In genomic region chr3:89667131-89667530, GRCm38 (mm10) we compare ENCODE assay signal across 18 mouse cellular contexts. TPM values are rescaled to one million over a fixed set of nuclear protein-coding genes. Genes with fewer than 3 reads are reported as not detected.
A peak's percentile ranks its signal among the peaks of the same experiment; 100 is the strongest.
DNase-seq lines count a peak whose midpoint lies in the region; ATAC-seq lines count a peak whose summit lies in the region.
"Had no signal": no experiment of that assay in that cellular context is flagged by ENCODE, and none has a peak within 500 bp of the region (broad histone marks: within the 10 kb centered on the region; RNA-seq: fewer than 3 reads in every experiment).

No protein-coding gene starts in this region.

- ATAC-seq in intestine, embryonic 14.5 days (replicated peaks; ENCODE audit: low FRiP score, low TSS enrichment, low read depth): no peak
- no peak for ATAC-seq in intestine, embryonic 16.5 days
- ATAC-seq in forebrain, embryonic 11.5 days (replicated peaks; ENCODE audit: low FRiP score): no peak
- ATAC-seq: activated CD4-positive, CD25-positive, alpha-beta regulatory T cell, adult 4 months had no signal

- intact Hi-C loops in heart, postnatal 25 days (cut with DNase I): no loop called here

- peaks cover 38% of the 10 kb centered on the region for H3K4me1 ChIP-seq in heart, embryonic 10.5 days
- no peaks in the 10 kb centered on the region; the same call in 1 of the 2 replicates for H3K4me1 ChIP-seq in intestine, embryonic 14.5 days (replicated peaks; ENCODE audit: control insufficient read depth, insufficient read depth, low read length)
- H3K4me1 ChIP-seq in intestine, embryonic 16.5 days (ENCODE audit: control insufficient read depth, insufficient read depth, low read length): 0 out of 2 replicates have a peak, but pooled peaks cover 5% of the 10 kb centered on the region
- H3K4me1 ChIP-seq in forebrain, embryonic 11.5 days (replicated peaks; ENCODE audit: control insufficient read depth, insufficient read depth, low read length): peaks cover 9% of the 10 kb centered on the region; the same call in 1 of the 2 replicates

- H3K4me2 ChIP-seq in intestine, embryonic 14.5 days (ENCODE audit: low read length): peak overlapping the region; percentile 23
- no peak overlapping the region for H3K4me2 ChIP-seq in intestine, embryonic 16.5 days (ENCODE audit: low read depth, low read length)
- no peak overlapping the region for H3K4me2 ChIP-seq in forebrain, embryonic 11.5 days (ENCODE audit: low read depth, low read length, severe bottlenecking)
- H3K4me2 ChIP-seq: embryonic facial prominence, embryonic 13.5 days; neural tube, embryonic 15.5 days had no signal

- H3K36me3 ChIP-seq in heart, embryonic 10.5 days: no peaks in the 10 kb centered on the region
- no peaks in the 10 kb centered on the region for H3K36me3 ChIP-seq in intestine, embryonic 14.5 days (ENCODE audit: control insufficient read depth, insufficient read depth, low read length)
- H3K36me3 ChIP-seq in intestine, embryonic 16.5 days (ENCODE audit: control insufficient read depth, insufficient read depth, low read length): no peaks in the 10 kb centered on the region
- H3K36me3 ChIP-seq in forebrain, embryonic 11.5 days (ENCODE audit: control insufficient read depth, insufficient read depth, low read length): no peaks in the 10 kb centered on the region
- H3K36me3 ChIP-seq: embryonic facial prominence, embryonic 13.5 days; forebrain, embryonic 10.5 days; neural tube, embryonic 15.5 days had no signal

- DNase-seq in heart, embryonic 10.5 days (ENCODE audit: low spot score): no peak
- no peak for DNase-seq in heart, postnatal 25 days (ENCODE audit: low spot score)
- DNase-seq in intestine, embryonic 14.5 days (ENCODE audit: low spot score): no peak
- peak; percentile 19 for DNase-seq in testis, postnatal 14 days (ENCODE audit: low spot score)
- no peak for DNase-seq in testis, postnatal 10 days (ENCODE audit: low spot score)
- DNase-seq in left cerebral cortex, adult 9 months (ENCODE audit: low spot score in 2 of 2): no peak
- no peak for DNase-seq in forebrain, embryonic 11.5 days (ENCODE audit: low spot score)
- DNase-seq: B cell, adult 2 months; cerebellum, adult 11 months; cerebellum, postnatal 36 days; kidney, adult 9 months had no signal

- H3K27ac ChIP-seq in heart, embryonic 10.5 days: peak overlapping the region; percentile 42; the same call in 1 of the 2 replicates
- H3K27ac ChIP-seq in intestine, embryonic 14.5 days (ENCODE audit: low read depth): no peak overlapping the region
- no peak overlapping the region for H3K27ac ChIP-seq in intestine, embryonic 16.5 days (ENCODE audit: low read length)
- no peak overlapping the region for H3K27ac ChIP-seq in forebrain, embryonic 11.5 days (ENCODE audit: low read depth, low read length)
- H3K27ac ChIP-seq: embryonic facial prominence, embryonic 13.5 days; forebrain, embryonic 10.5 days; left cerebral cortex, adult 2 months; macrophage; neural tube, embryonic 15.5 days had no signal

- H3K9me3 ChIP-seq in heart, embryonic 10.5 days: no peaks in the 10 kb centered on the region
- H3K9me3 ChIP-seq in intestine, embryonic 14.5 days (ENCODE audit: control insufficient read depth, low read length): no peaks in the 10 kb centered on the region
- H3K9me3 ChIP-seq in intestine, embryonic 16.5 days (ENCODE audit: control insufficient read depth, low read length): no peaks in the 10 kb centered on the region
- H3K9me3 ChIP-seq in forebrain, embryonic 11.5 days (ENCODE audit: control insufficient read depth, low read length): no peaks in the 10 kb centered on the region
- H3K9me3 ChIP-seq: embryonic facial prominence, embryonic 13.5 days; forebrain, embryonic 10.5 days; neural tube, embryonic 15.5 days had no signal

- no peak overlapping the region for H3K9ac ChIP-seq in intestine, embryonic 14.5 days (ENCODE audit: low read length)
- no peak overlapping the region for H3K9ac ChIP-seq in intestine, embryonic 16.5 days (ENCODE audit: low read depth, low read length)
- no peak overlapping the region for H3K9ac ChIP-seq in forebrain, embryonic 11.5 days (ENCODE audit: low read length)
- H3K9ac ChIP-seq: embryonic facial prominence, embryonic 13.5 days; neural tube, embryonic 15.5 days had no signal

- WGBS in heart, embryonic 10.5 days: 17% methylated on average over 11 of the region's 11 CpGs
- 36% methylated on average over 11 of the region's 11 CpGs for WGBS in intestine, embryonic 14.5 days
- WGBS in intestine, embryonic 16.5 days: 33% methylated on average over 11 of the region's 11 CpGs
- 48% methylated on average over 11 of the region's 11 CpGs for WGBS in forebrain, embryonic 11.5 days

- peaks cover 5% of the 10 kb centered on the region; the same call in 1 of the 2 replicates for H3K27me3 ChIP-seq in heart, embryonic 10.5 days (ENCODE audit: insufficient read depth, poor library complexity, severe bottlenecking)
- H3K27me3 ChIP-seq in intestine, embryonic 14.5 days (replicated peaks; ENCODE audit: control insufficient read depth, insufficient read depth, low read length): no peaks in the 10 kb centered on the region
- H3K27me3 ChIP-seq in intestine, embryonic 16.5 days (replicated peaks; ENCODE audit: control insufficient read depth, insufficient read depth, low read length): no peaks in the 10 kb centered on the region
- no peaks in the 10 kb centered on the region for H3K27me3 ChIP-seq in forebrain, embryonic 11.5 days (ENCODE audit: control insufficient read depth, insufficient read depth, low read length)
- H3K27me3 ChIP-seq: embryonic facial prominence, embryonic 13.5 days; neural tube, embryonic 15.5 days had no signal

- H3K4me3 ChIP-seq in heart, embryonic 10.5 days: peak overlapping the region; percentile 45
- H3K4me3 ChIP-seq in intestine, embryonic 14.5 days (ENCODE audit: low read depth, low read length): no peak overlapping the region
- no peak overlapping the region for H3K4me3 ChIP-seq in intestine, embryonic 16.5 days (ENCODE audit: low read length)
- H3K4me3 ChIP-seq in forebrain, embryonic 11.5 days (ENCODE audit: low read depth, low read length): no peak overlapping the region
- H3K4me3 ChIP-seq: embryonic facial prominence, embryonic 13.5 days; forebrain, embryonic 10.5 days; left cerebral cortex, adult 2 months; neural tube, embryonic 15.5 days had no signal

RNA-seq across cellular contexts. Expression of gene Adar, which starts 47.7 kb away (rescaled TPM):
- polyA plus RNA-seq in heart, embryonic 10.5 days (2016; fragmentation: Nextera tagmentation; extraction: Ambion mirVana): 8.6 and 10.0 TPM in 2 replicates
- total RNA-seq in heart, postnatal 25 days (2021): 10 to 100 TPM; 10.8 to 12.2 TPM
- polyA plus RNA-seq in intestine, embryonic 14.5 days (2014; fragmentation: Nextera tagmentation; extraction: Ambion mirVana): 13.4 and 14.5 TPM in 2 replicates
- polyA plus RNA-seq in intestine, embryonic 16.5 days (2015; fragmentation: Nextera tagmentation; extraction: Ambion mirVana): 8.6 and 10.2 TPM in 2 replicates
- polyA plus RNA-seq in forebrain, embryonic 11.5 days (2014; fragmentation: Nextera tagmentation; extraction: Ambion mirVana): 22.4 and 23.2 TPM in 2 replicates
